Mouse (Mus musculus): ENCODE measurements around the gene Rps6kc1. TPM values are rescaled to one million over a fixed set of nuclear protein-coding genes. Genes with fewer than 3 reads are reported as not detected.

Rps6kc1 gene
- polyA plus RNA-seq, 1 experiment from 2014 or later, result 17.6 TPM

- Histone ChIP-seq H3K4me1 (ENCODE audit: control insufficient read depth, insufficient read depth, low read length) (no peaks in the 10 kb centered on the region), H3K9ac (replicated peaks; ENCODE audit: low read length) (no peak overlapping the region), H3K36me3 (replicated peaks; ENCODE audit: control insufficient read depth, insufficient read depth, low read depth, low read length) (no peaks in the 10 kb centered on the region; the same call in 1 of the 2 replicates), H3K4me2 (ENCODE audit: low read depth, low read length) (no peak overlapping the region), H3K4me3 (ENCODE audit: low read depth, low read length) (no peak overlapping the region), H3K9me3 (replicated peaks; ENCODE audit: control insufficient read depth, low read length) (no peaks in the 10 kb centered on the region), H3K27me3 (ENCODE audit: control insufficient read depth, insufficient read depth, low read length) (no peaks in the 10 kb centered on the region), H3K27ac (replicated peaks; ENCODE audit: low read depth, low read length) (no peak overlapping the region)
- ATAC-seq (replicated peaks; ENCODE audit: insufficient number of reproducible peaks, low FRiP score, low TSS enrichment, low read depth), result no peak
- 78% methylated on average over 7 of the region's 7 CpGs for WGBS
- no peak for DNase-seq (ENCODE audit: low spot score)
These were observed 141.8 kb downstream of the Rps6kc1 start for GRCm38 (mm10) chr1:190769748-190770147.

- H3K9me3 ChIP-seq (replicated peaks; ENCODE audit: control insufficient read depth, low read length), result no peaks in the 10 kb centered on the region
- no peak overlapping the region for H3K4me2 ChIP-seq (ENCODE audit: low read depth, low read length)
- H3K27ac ChIP-seq (replicated peaks; ENCODE audit: low read depth, low read length), result no peak overlapping the region
- H3K36me3 ChIP-seq (replicated peaks; ENCODE audit: control insufficient read depth, insufficient read depth, low read depth, low read length), result no peaks in the 10 kb centered on the region; the same call in 1 of the 2 replicates
- H3K4me3 ChIP-seq (ENCODE audit: low read depth, low read length), result no peak overlapping the region
- ATAC-seq (replicated peaks; ENCODE audit: insufficient number of reproducible peaks, low FRiP score, low TSS enrichment, low read depth) (no peak), DNase-seq (ENCODE audit: low spot score) (no peak)
- WGBS, result 53% methylated on average over 1 of the region's 1 CpGs
- H3K27me3 ChIP-seq (ENCODE audit: control insufficient read depth, insufficient read depth, low read length), result no peaks in the 10 kb centered on the region
- no peaks in the 10 kb centered on the region for H3K4me1 ChIP-seq (ENCODE audit: control insufficient read depth, insufficient read depth, low read length)
- no peak overlapping the region for H3K9ac ChIP-seq (replicated peaks; ENCODE audit: low read length)
These were observed 143.3 kb downstream of the Rps6kc1 start for GRCm38 (mm10) chr1:190768307-190768706.

DNA sequence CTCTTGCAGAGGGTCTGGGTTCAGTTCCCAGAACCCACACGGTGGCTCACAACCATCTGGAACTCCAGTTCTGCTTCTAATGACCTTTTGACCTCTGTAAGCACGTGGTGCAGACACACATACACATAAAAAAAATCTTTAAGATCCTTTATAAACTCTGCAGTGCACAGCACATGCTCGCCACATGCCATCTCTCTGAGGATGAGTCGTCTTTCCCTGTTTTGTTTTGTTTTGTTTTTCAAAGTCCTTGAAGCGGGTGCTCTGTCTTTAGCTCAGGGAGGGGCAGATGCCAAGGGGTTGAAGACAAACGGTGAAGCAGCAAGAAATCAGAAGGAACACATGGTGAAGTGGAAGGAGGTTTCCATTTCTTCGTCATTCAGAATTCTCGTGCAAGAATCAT lies 143.9 kb downstream of the Rps6kc1 start:
- ATAC-seq (replicated peaks; ENCODE audit: insufficient number of reproducible peaks, low FRiP score, low TSS enrichment, low read depth) (no peak), DNase-seq (ENCODE audit: low spot score) (no peak)
- no peaks in the 10 kb centered on the region for H3K36me3 ChIP-seq (replicated peaks; ENCODE audit: control insufficient read depth, insufficient read depth, low read depth, low read length)
- H3K4me1 ChIP-seq (ENCODE audit: control insufficient read depth, insufficient read depth, low read length), result no peaks in the 10 kb centered on the region
- H3K9me3 ChIP-seq (replicated peaks; ENCODE audit: control insufficient read depth, low read length), result no peaks in the 10 kb centered on the region
- H3K4me3 ChIP-seq (ENCODE audit: low read depth, low read length), result no peak overlapping the region
- no peaks in the 10 kb centered on the region for H3K27me3 ChIP-seq (ENCODE audit: control insufficient read depth, insufficient read depth, low read length)
- H3K4me2 ChIP-seq (ENCODE audit: low read depth, low read length), result no peak overlapping the region
- WGBS, result 54% methylated on average over 8 of the region's 8 CpGs
- H3K27ac ChIP-seq (replicated peaks; ENCODE audit: low read depth, low read length), result no peak overlapping the region
- H3K9ac ChIP-seq (replicated peaks; ENCODE audit: low read length), result no peak overlapping the region

- no peak overlapping the region for H3K27ac ChIP-seq (replicated peaks; ENCODE audit: low read depth, low read length)
- H3K4me2 ChIP-seq (ENCODE audit: low read depth, low read length), result no peak overlapping the region
- DNase-seq (ENCODE audit: low spot score) (no peak), ATAC-seq (replicated peaks; ENCODE audit: insufficient number of reproducible peaks, low FRiP score, low TSS enrichment, low read depth) (no peak)
- H3K9ac ChIP-seq (replicated peaks; ENCODE audit: low read length), result no peak overlapping the region
- H3K9me3 ChIP-seq (replicated peaks; ENCODE audit: control insufficient read depth, low read length), result no peaks in the 10 kb centered on the region
- no peak overlapping the region for H3K4me3 ChIP-seq (ENCODE audit: low read depth, low read length)
- WGBS, result 95% methylated on average over 2 of the region's 2 CpGs
- no peaks in the 10 kb centered on the region for H3K27me3 ChIP-seq (ENCODE audit: control insufficient read depth, insufficient read depth, low read length)
- no peaks in the 10 kb centered on the region for H3K4me1 ChIP-seq (ENCODE audit: control insufficient read depth, insufficient read depth, low read length)
- no peaks in the 10 kb centered on the region for H3K36me3 ChIP-seq (replicated peaks; ENCODE audit: control insufficient read depth, insufficient read depth, low read depth, low read length)
These were observed 144.8 kb downstream of the Rps6kc1 start for GRCm38 (mm10) chr1:190766800-190767199.

- H3K4me3 ChIP-seq (ENCODE audit: low read depth, low read length), result no peak overlapping the region
- no peaks in the 10 kb centered on the region for H3K27me3 ChIP-seq (ENCODE audit: control insufficient read depth, insufficient read depth, low read length)
- H3K4me1 ChIP-seq (ENCODE audit: control insufficient read depth, insufficient read depth, low read length), result no peaks in the 10 kb centered on the region
- H3K9me3 ChIP-seq (replicated peaks; ENCODE audit: control insufficient read depth, low read length), result no peaks in the 10 kb centered on the region
- DNase-seq (ENCODE audit: low spot score), result no peak
- no peaks in the 10 kb centered on the region for H3K36me3 ChIP-seq (replicated peaks; ENCODE audit: control insufficient read depth, insufficient read depth, low read depth, low read length)
- WGBS, result 84% methylated on average over 10 of the region's 10 CpGs
- no peak overlapping the region for H3K4me2 ChIP-seq (ENCODE audit: low read depth, low read length)
- no peak overlapping the region for H3K27ac ChIP-seq (replicated peaks; ENCODE audit: low read depth, low read length)
- no peak for ATAC-seq (replicated peaks; ENCODE audit: insufficient number of reproducible peaks, low FRiP score, low TSS enrichment, low read depth)
- no peak overlapping the region for H3K9ac ChIP-seq (replicated peaks; ENCODE audit: low read length)
These were observed 147.8 kb downstream of the Rps6kc1 start for GRCm38 (mm10) chr1:190763756-190764155.

GRCm38 (mm10) chr1:190761786-190762185 lies 149.8 kb downstream of the Rps6kc1 start:
- Histone ChIP-seq H3K27ac (replicated peaks; ENCODE audit: low read depth, low read length) (no peak overlapping the region), H3K4me2 (ENCODE audit: low read depth, low read length) (no peak overlapping the region; the same call in 1 of the 2 replicates), H3K36me3 (replicated peaks; ENCODE audit: control insufficient read depth, insufficient read depth, low read depth, low read length) (no peaks in the 10 kb centered on the region), H3K27me3 (ENCODE audit: control insufficient read depth, insufficient read depth, low read length) (no peaks in the 10 kb centered on the region), H3K4me1 (ENCODE audit: control insufficient read depth, insufficient read depth, low read length) (no peaks in the 10 kb centered on the region), H3K4me3 (ENCODE audit: low read depth, low read length) (no peak overlapping the region), H3K9ac (replicated peaks; ENCODE audit: low read length) (no peak overlapping the region), H3K9me3 (replicated peaks; ENCODE audit: control insufficient read depth, low read length) (no peaks in the 10 kb centered on the region)
- DNase-seq (ENCODE audit: low spot score) (no peak), ATAC-seq (replicated peaks; ENCODE audit: insufficient number of reproducible peaks, low FRiP score, low TSS enrichment, low read depth) (no peak)
- 39% methylated on average over 5 of the region's 5 CpGs for WGBS

DNA sequence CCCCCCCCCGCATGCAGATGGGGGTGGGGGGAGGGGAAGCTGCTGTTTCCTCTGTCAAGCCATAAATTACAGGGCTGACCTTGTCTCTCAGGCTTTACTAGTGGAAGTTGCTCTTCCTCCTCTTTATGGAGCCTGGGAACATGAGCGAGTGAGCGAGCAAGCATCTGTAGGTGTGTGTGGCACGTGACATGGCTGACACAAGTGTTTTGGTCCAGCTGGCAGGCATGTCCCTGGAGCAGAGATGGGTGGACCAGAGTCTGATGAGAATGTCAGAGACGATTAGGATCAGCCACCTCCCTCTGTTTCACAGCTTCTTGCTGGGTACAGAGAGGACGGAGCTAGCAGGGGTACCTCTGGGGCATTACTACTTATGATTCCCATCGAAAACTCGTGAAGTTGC lies 153.7 kb downstream of the Rps6kc1 start:
- ATAC-seq (replicated peaks; ENCODE audit: insufficient number of reproducible peaks, low FRiP score, low TSS enrichment, low read depth), result 0 out of 2 replicates have a peak, but pooled peaks have one; percentile 34
- no peaks in the 10 kb centered on the region for H3K9me3 ChIP-seq (replicated peaks; ENCODE audit: control insufficient read depth, low read length)
- H3K4me1 ChIP-seq (ENCODE audit: control insufficient read depth, insufficient read depth, low read length), result no peaks in the 10 kb centered on the region
- H3K27ac ChIP-seq (replicated peaks; ENCODE audit: low read depth, low read length), result no peak overlapping the region
- no peak overlapping the region for H3K4me2 ChIP-seq (ENCODE audit: low read depth, low read length)
- DNase-seq (ENCODE audit: low spot score), result no peak
- H3K4me3 ChIP-seq (ENCODE audit: low read depth, low read length), result no peak overlapping the region
- H3K36me3 ChIP-seq (replicated peaks; ENCODE audit: control insufficient read depth, insufficient read depth, low read depth, low read length), result no peaks in the 10 kb centered on the region
- H3K27me3 ChIP-seq (ENCODE audit: control insufficient read depth, insufficient read depth, low read length), result no peaks in the 10 kb centered on the region
- WGBS, result 72% methylated on average over 8 of the region's 8 CpGs
- no peak overlapping the region for H3K9ac ChIP-seq (replicated peaks; ENCODE audit: low read length)

- no peak overlapping the region for H3K4me3 ChIP-seq (ENCODE audit: low read depth, low read length)
- no peak overlapping the region for H3K27ac ChIP-seq (replicated peaks; ENCODE audit: low read depth, low read length)
- 47% methylated on average over 8 of the region's 8 CpGs for WGBS
- H3K4me2 ChIP-seq (ENCODE audit: low read depth, low read length), result no peak overlapping the region
- no peak overlapping the region for H3K9ac ChIP-seq (replicated peaks; ENCODE audit: low read length)
- no peaks in the 10 kb centered on the region for H3K9me3 ChIP-seq (replicated peaks; ENCODE audit: control insufficient read depth, low read length)
- peak; percentile 59; the same call in 1 of the 2 replicates for ATAC-seq (replicated peaks; ENCODE audit: insufficient number of reproducible peaks, low FRiP score, low TSS enrichment, low read depth)
- H3K4me1 ChIP-seq (ENCODE audit: control insufficient read depth, insufficient read depth, low read length), result no peaks in the 10 kb centered on the region
- no peaks in the 10 kb centered on the region for H3K27me3 ChIP-seq (ENCODE audit: control insufficient read depth, insufficient read depth, low read length)
- no peak for DNase-seq (ENCODE audit: low spot score)
- H3K36me3 ChIP-seq (replicated peaks; ENCODE audit: control insufficient read depth, insufficient read depth, low read depth, low read length), result no peaks in the 10 kb centered on the region
These were observed 159.6 kb downstream of the Rps6kc1 start for GRCm38 (mm10) chr1:190751794-190752570.
